11 mouse cellular contexts compared by ENCODE assay signal in genomic region chr17:34692906-34693305, GRCm38 (mm10). TPM values are rescaled to one million over a fixed set of nuclear protein-coding genes. Genes with fewer than 3 reads are reported as not detected.
DNase-seq lines count a peak whose midpoint lies in the region; ATAC-seq and TF ChIP-seq lines count a peak whose summit lies in the region.
"Had no signal": no experiment of that assay in that cellular context is flagged by ENCODE, and none has a peak within 500 bp of the region (broad histone marks: within the 10 kb centered on the region; RNA-seq: fewer than 3 reads in every experiment).

No protein-coding gene starts in this region.

- no peak for ATAC-seq in forebrain, embryonic 14.5 days

- TF ChIP-seq CTCF in left cerebral cortex, adult 2 months (IDR thresholded peaks at IDR 0.05): no peak

- 65% methylated on average over 7 of the region's 7 CpGs for WGBS in forebrain, embryonic 14.5 days

- intact Hi-C loops in left cerebral cortex, postnatal 4 days (cut with DNase I): no loop called here
- intact Hi-C loops in left cerebral cortex, adult 2 months (cut with DNase I): no loop called here

- no peak overlapping the region for H3K9ac ChIP-seq in forebrain, embryonic 14.5 days (ENCODE audit: low read length)
- H3K9ac ChIP-seq: embryonic facial prominence, embryonic 13.5 days; hindbrain, embryonic 14.5 days; neural tube, embryonic 15.5 days had no signal

- no peaks in the 10 kb centered on the region for H3K4me1 ChIP-seq in forebrain, embryonic 14.5 days (ENCODE audit: control insufficient read depth, insufficient read depth, low read length)
- H3K4me1 ChIP-seq: embryonic facial prominence, embryonic 13.5 days; neural tube, embryonic 15.5 days had no signal

- no peak overlapping the region for H3K27ac ChIP-seq in left cerebral cortex, adult 2 months
- H3K27ac ChIP-seq in forebrain, embryonic 14.5 days (ENCODE audit: low read depth, low read length): no peak overlapping the region
- H3K27ac ChIP-seq: embryonic facial prominence, embryonic 13.5 days; hindbrain, embryonic 14.5 days; neural tube, embryonic 15.5 days had no signal

- H3K27me3 ChIP-seq in forebrain, embryonic 14.5 days (replicated peaks; ENCODE audit: control insufficient read depth, insufficient read depth, low read length): no peaks in the 10 kb centered on the region
- H3K27me3 ChIP-seq: embryonic facial prominence, embryonic 13.5 days; neural tube, embryonic 15.5 days had no signal

- no peak overlapping the region for H3K4me2 ChIP-seq in forebrain, embryonic 14.5 days (ENCODE audit: low read length)
- H3K4me2 ChIP-seq: embryonic facial prominence, embryonic 13.5 days; hindbrain, embryonic 14.5 days; neural tube, embryonic 15.5 days had no signal

- no peaks in the 10 kb centered on the region for H3K36me3 ChIP-seq in forebrain, embryonic 14.5 days (ENCODE audit: control insufficient read depth, insufficient read depth, low read length)
- H3K36me3 ChIP-seq: embryonic facial prominence, embryonic 13.5 days; neural tube, embryonic 15.5 days had no signal

- no peaks in the 10 kb centered on the region for H3K9me3 ChIP-seq in forebrain, embryonic 14.5 days (replicated peaks; ENCODE audit: control insufficient read depth, low read length)
- H3K9me3 ChIP-seq: embryonic facial prominence, embryonic 13.5 days; neural tube, embryonic 15.5 days had no signal

- peak; percentile 58 for DNase-seq in left cerebral cortex, postnatal 4 days
- no peak for DNase-seq in left cerebral cortex, adult 2 months (ENCODE audit: extremely low spot score in 1 of 2, low spot score in 2 of 2)
- DNase-seq in gastrocnemius, postnatal 10 days: peak; percentile 86
- peak; percentile 79 for DNase-seq in kidney, postnatal 10 days
- DNase-seq in urinary bladder, postnatal 14 days (ENCODE audit: low spot score): peak; percentile 80
- DNase-seq in frontal cortex, postnatal 36 days (ENCODE audit: low spot score in 2 of 2): no peak
- DNase-seq in cerebellum, postnatal 4 days (ENCODE audit: low spot score in 2 of 2): no peak
- no peak for DNase-seq in forebrain, embryonic 14.5 days (ENCODE audit: low spot score)

- H3K4me3 ChIP-seq in left cerebral cortex, adult 2 months: no peak overlapping the region
- H3K4me3 ChIP-seq in forebrain, embryonic 14.5 days (ENCODE audit: low read depth, low read length): no peak overlapping the region
- H3K4me3 ChIP-seq: embryonic facial prominence, embryonic 13.5 days; neural tube, embryonic 15.5 days had no signal

RNA-seq across cellular contexts. Expression of gene Tnxb, which starts 22.6 kb away (rescaled TPM):
- total RNA-seq in left cerebral cortex, postnatal 4 days (2021): 1 to 10 TPM; 1.9 to 2.2 TPM
- 1 to 10 TPM; 1.5 to 2.4 TPM for total RNA-seq in left cerebral cortex, adult 2 months (2021)
- total RNA-seq in gastrocnemius, postnatal 10 days (2021): 100 to 1,000 TPM in 1 of 2 experiments, 10 to 100 TPM in 1; 90.2 to 123 TPM
- 0.04 and 0.10 TPM in 2 replicates for polyA plus RNA-seq in forebrain, embryonic 14.5 days (2014; fragmentation: Nextera tagmentation; extraction: Ambion mirVana)

RNA-seq across cellular contexts. Expression of gene Atf6b, which starts 46.0 kb away (rescaled TPM):
- 10 to 100 TPM; 72.8 to 75.4 TPM for total RNA-seq in left cerebral cortex, postnatal 4 days (2021)
- 10 to 100 TPM; 64.3 to 66.4 TPM for total RNA-seq in left cerebral cortex, adult 2 months (2021)
- total RNA-seq in gastrocnemius, postnatal 10 days (2021): 10 to 100 TPM; 12.7 to 14.4 TPM
- polyA plus RNA-seq in forebrain, embryonic 14.5 days (2014; fragmentation: Nextera tagmentation; extraction: Ambion mirVana): 75.0 and 90.9 TPM in 2 replicates

RNA-seq across cellular contexts. Expression of gene Fkbpl, which starts 48.3 kb away (rescaled TPM):
- 10 to 100 TPM in 1 of 2 experiments, 1 to 10 TPM in 1; 7.9 to 10.5 TPM for total RNA-seq in left cerebral cortex, postnatal 4 days (2021)
- total RNA-seq in left cerebral cortex, adult 2 months (2021): 10 to 100 TPM; 10.9 to 16.9 TPM
- total RNA-seq in gastrocnemius, postnatal 10 days (2021): 1 to 10 TPM; 4.5 to 4.7 TPM
- polyA plus RNA-seq in forebrain, embryonic 14.5 days (2014; fragmentation: Nextera tagmentation; extraction: Ambion mirVana): 12.6 and 14.9 TPM in 2 replicates

RNA-seq across cellular contexts. Expression of gene C4b, which starts 50.8 kb away (rescaled TPM):
- 1 to 10 TPM; 4.4 TPM for total RNA-seq in left cerebral cortex, postnatal 4 days (2021)
- 10 to 100 TPM; 10.8 to 11.2 TPM for total RNA-seq in left cerebral cortex, adult 2 months (2021)
- total RNA-seq in gastrocnemius, postnatal 10 days (2021): 1 to 10 TPM; 2.0 to 3.3 TPM
- not detected in 2 replicates for polyA plus RNA-seq in forebrain, embryonic 14.5 days (2014; fragmentation: Nextera tagmentation; extraction: Ambion mirVana)
- polyA plus RNA-seq: embryonic facial prominence, embryonic 13.5 days; hindbrain, embryonic 14.5 days had no signal

Comparison
In these comparisons a context has a peak if more than half of its experiments do, and no peak if none do; other contexts are left out.
1. DNase-seq: peak in left cerebral cortex, postnatal 4 days (single experiment), gastrocnemius, postnatal 10 days (single experiment), kidney, postnatal 10 days (single experiment) and urinary bladder, postnatal 14 days (single experiment); none in left cerebral cortex, adult 2 months (0 of 2), frontal cortex, postnatal 36 days (0 of 2), cerebellum, postnatal 4 days (0 of 2) and forebrain, embryonic 14.5 days (single experiment).
2. RNA of gene Tnxb, which starts 22.6 kb away (total RNA-seq): 90.2 to 123 TPM in gastrocnemius, postnatal 10 days; 1.5 to 2.4 TPM in left cerebral cortex, adult 2 months and 1.9 to 2.2 TPM in left cerebral cortex, postnatal 4 days; every median in the first group is over 10 times any median in the second.
3. RNA of gene Atf6b, which starts 46.0 kb away (total RNA-seq): 72.8 to 75.4 TPM in left cerebral cortex, postnatal 4 days and 64.3 to 66.4 TPM in left cerebral cortex, adult 2 months; 12.7 to 14.4 TPM in gastrocnemius, postnatal 10 days; every median in the first group is over 4 times any median in the second.